Mouse (Mus musculus) right cerebral cortex, postnatal 36 days (tissue): Measurements from ENCODE around the gene Tctex1d4.

ENCODE experiments used
- DNase-seq, 2 experiments: peaks; one replicate each; pipeline ENCODE4 v3.0.0; 2022; ENCODE audit warnings: low spot score in 2 of 2, mixed read lengths in 1 of 2

Tctex1d4 gene

DNA sequence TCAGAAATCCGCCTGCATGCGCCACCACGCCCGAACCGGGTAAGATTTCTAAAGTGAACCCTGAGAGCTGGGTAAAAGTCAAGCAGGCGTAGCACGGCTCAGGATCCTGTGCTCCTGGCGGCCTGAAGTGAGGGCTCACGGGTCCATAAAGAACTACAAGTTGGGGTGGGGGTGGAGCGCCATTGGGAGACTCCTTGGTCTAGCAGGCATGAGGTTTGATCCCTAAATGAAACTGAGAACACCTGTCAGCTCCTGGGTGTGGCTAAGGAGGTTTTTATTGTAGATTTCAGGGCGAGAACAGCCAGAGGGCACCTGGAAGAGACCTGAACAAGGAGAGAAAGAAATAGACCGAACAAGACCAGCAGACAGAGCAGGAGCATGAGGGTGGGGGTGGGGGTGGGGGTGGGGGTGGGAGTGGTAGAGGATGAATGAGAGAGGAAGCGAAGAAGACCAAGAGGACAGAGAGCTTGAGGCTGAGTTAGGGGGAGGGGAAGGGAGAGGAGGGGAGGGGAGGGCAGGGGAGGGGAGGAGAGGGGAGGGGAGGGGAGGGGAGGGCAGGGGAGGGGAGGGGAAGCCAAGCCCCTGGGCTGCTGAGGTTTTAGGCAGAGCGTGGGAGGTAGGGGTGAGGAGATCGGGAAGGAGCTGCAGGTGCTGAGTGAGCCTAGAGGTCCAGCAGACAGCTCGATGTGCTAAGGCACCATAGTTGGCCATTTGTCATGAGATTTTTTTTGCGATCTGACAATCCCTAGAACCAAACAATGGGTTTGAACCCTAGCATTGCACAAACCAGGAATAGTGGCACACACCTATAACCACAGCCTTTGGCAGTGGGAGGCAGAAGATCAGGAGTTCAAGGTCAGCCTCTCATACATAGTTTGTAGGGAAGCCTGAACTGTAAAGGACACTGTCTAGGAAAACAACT is 12.0 kb downstream of the Tctex1d4 start:
- no peak for DNase-seq

GRCm38 (mm10) chr4:117139217-117139612 is 12.6 kb downstream of the Tctex1d4 start:
- no peak for DNase-seq

DNA sequence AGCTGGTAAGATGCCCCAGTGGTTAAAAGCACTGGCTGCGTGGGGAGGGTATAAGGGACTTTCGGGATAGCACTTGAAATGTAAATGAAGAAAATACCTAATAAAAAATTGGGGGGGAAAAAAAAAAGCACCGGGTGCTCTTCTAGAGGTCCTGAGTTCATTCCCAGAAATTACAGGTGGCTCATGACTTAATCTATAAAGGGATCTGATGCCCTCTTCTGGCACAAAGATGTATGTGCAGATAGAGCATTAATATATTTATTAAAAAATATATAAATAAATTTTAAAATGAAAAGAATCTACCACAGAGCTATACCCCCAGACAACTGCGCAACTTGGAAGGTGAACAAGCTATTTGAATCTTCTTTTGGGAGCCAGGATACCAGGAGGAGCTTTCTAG is 14.0 kb downstream of the Tctex1d4 start:
- no peak for DNase-seq

DNA sequence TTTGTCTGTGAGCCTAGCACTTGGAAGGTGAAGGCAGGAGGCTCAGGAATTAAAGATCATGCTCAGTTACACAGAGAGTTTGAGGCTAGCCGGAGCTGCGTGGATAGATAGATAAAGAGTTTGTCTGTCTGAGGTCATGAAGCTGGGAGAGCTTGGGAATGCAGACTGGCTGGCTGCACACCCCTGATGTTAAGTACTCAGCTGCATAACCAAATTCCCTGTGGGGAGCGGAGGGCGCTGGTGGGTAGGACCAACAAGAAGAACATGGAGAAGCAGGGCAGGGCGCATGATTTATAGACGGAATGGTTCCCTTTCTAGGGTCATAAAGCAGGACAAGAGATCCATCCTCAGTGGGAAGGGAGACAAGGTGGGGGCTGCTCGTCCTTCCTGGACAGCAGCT is 16.4 kb downstream of the Tctex1d4 start:
- DNase-seq, result no peak

GRCm38 (mm10) chr4:117145248-117145647 is 18.7 kb downstream of the Tctex1d4 start:
- no peak for DNase-seq

DNA sequence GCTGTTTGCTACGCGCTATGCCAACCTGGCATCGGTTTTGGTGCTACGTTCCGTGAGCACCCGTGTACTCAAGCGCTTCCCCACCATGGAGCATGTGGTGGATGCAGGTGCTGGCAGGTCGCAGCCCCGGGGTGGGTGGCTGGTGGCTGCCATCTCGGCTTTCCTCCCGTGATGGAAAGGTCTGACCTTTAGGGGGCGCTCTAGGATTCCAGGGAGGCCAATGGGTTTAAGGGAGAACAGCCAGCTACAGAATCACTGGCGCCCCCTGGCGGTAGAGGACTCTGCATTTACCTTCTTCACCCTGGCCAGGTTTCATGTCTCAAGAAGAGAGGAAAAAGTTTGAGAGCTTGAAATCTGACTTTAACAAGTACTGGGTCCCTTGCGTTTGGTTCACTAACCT is 19.6 kb downstream of the Tctex1d4 start:
- peak; percentile 51 to 71 for DNase-seq

DNA sequence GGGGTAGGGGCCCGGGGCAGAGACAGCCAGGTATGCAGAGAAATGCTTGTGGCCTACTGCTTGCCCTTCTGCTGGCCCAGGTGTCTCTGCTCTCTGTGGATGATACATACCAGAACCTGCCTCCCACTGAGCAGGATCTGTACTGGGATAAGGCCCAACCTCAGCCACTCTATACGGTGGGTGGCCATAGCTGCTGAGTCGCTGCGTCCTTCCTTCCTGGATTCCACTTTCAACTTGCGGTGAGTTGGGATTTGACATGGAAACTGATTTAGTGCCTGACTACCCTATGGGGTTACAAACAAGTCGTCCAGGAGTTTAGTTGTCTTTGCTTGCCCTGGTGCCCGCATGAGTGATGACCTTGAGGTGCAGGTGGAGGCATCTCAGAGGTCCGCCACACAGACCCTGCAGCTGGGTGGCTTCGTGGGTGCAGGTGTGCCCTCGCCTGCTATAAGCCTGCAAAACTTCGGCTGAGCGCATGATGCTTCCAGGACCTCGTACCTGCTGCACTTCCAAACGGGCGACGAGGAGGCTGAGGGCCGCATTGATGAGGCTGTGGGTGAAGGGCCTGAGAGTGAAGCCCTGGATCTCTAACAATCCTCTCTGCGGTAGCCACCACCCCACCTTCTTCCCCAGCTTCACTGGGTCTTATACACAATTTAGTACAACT is 21.6 kb downstream of the Tctex1d4 start:
- DNase-seq, result no peak

DNA sequence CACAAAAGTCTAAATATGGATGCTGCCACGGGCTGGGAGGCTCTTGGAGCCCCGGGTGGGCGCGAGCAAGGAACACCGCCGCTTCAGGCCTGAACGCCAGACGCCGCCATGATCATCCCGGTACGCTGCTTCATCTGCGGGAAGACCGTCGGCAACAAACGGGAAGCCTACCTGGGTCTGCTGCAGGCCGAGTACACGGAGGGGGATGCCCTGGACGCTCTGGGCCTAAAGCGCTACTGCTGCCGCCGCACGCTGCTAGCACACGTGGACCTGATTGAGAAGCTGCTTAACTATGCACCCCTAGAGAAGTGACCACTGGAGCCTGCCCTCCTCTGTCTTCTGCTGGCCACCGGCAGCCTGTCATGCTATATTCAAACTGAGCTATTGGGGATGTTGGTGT is 22.2 kb downstream of the Tctex1d4 start:
- no peak for DNase-seq

GRCm38 (mm10) chr4:117149291-117150211 is 23.0 kb downstream of the Tctex1d4 start:
- DNase-seq, result no peak

- no peak for DNase-seq
Observed at GRCm38 (mm10) chr4:117150212-117150733, 23.7 kb downstream of the Tctex1d4 start.

- no peak for DNase-seq
Observed at GRCm38 (mm10) chr4:117151416-117151815, 24.8 kb downstream of the Tctex1d4 start.

DNA sequence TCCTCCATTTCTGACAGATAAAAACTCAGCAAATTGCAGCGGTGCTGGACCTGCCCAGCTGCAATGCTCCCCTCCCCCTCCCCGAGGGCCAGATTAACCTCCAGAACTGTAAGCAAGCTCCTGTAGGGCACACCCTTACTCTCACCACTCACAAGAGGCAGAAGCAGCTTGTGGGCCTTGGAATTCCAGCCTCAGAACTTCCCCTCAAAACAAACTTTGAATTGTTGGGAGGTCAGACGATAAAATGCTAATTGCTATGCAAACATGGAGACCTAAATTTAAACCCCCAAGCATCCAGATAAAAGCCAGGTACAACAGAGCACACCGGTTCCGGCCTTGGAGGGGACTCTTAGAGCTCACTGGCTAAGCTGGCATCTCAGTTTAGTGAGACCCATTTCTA is 26.1 kb downstream of the Tctex1d4 start:
- DNase-seq, result no peak

GRCm38 (mm10) chr4:117155020-117155791 is 28.6 kb downstream of the Tctex1d4 start:
- DNase-seq, result no peak

DNA sequence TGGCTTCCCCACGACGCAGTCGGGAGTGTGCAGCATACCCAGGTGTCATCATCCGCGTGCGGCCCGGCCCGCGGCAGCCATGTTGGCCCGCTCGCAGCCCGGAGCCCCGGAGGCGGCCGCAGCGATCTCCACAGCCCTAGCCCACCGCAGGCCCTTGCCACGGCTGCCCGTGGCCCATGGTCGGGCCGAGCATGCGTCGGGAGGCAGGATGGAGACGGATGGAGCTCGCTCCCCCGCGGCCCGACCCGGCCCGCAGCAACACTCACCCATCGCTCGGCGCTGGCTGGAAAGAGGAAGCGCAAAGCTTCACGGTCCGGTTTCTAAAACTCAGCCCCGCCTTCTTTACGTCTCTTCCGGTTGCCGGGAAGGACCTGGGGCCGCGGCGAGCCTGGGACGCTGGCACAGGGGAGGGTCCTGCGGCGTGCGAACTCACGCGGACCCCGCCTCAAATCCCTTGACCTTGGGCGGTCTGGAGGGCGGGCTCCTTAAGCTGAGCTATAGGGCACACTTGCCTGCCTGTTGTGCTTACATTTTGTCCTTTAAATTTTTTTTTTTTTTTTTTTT is 29.3 kb downstream of the Tctex1d4 start, which contains the start of gene Rps8:
Rps8 (minus strand) TSS at position 452 of the 564 bp plus-strand sequence.
- DNase-seq, result peak; percentile 73 to 80

- DNase-seq, result no peak
Observed at GRCm38 (mm10) chr4:117156372-117156771, 29.8 kb downstream of the Tctex1d4 start.

- DNase-seq, result no peak
Observed at GRCm38 (mm10) chr4:117159666-117160065, 33.1 kb downstream of the Tctex1d4 start.

DNA sequence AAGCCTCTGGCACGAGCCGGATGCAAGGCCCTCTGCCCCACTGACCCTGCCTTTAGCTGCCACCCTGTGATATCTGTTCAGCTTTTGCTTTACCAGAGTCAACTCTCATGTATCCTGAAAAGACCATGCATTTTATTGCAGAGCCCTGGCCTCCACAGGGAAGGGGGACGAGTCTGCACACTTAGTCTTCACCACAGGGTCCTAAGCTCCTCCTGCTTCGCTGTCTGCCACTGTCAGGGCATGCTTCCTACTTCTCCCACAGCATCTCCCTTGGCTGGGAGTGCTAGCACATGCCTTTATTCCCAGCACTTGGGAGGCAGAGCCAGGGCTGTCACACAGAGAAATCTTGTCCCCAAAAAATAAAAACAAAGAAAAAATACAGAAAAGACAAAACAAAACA is 34.6 kb downstream of the Tctex1d4 start:
- no peak for DNase-seq

- no peak for DNase-seq
Observed at GRCm38 (mm10) chr4:117169936-117170335, 43.3 kb downstream of the Tctex1d4 start.
